Mouse (Mus musculus): ENCODE results near the gene Mettl9. TPM values are rescaled to one million over a fixed set of nuclear protein-coding genes. Genes with fewer than 3 reads are reported as not detected.

Gene Mettl9
- polyA plus RNA-seq, 1 experiment from 2014 or later = 227 TPM

DNA sequence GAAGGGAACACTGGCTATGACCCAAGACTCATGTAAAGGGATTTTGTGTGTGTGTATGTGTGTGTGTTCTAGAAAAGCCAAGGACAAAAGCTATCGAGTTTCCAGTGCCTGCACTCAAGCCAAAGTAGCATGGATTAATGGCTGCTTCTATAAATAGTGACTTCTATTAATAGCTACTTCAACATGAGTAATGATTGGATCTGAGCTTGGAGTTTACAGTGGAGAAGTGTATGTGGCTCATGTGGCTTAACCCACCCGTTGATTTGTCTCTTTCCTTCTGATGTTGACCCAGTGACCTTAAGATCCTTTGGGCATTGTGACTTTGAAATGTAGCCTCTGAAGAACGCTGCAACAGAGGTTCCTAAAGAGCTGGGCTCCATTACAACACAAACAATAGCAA lies 77.1 kb downstream of the Mettl9 start:
- Histone ChIP-seq H3K36me3 (ENCODE audit: control insufficient read depth, insufficient read depth, low read length) (no peaks in the 10 kb centered on the region), H3K9ac (replicated peaks; ENCODE audit: low read length) (no peak overlapping the region), H3K27me3 (ENCODE audit: control insufficient read depth, insufficient read depth, low read length) (no peaks in the 10 kb centered on the region), H3K4me1 (ENCODE audit: control insufficient read depth, insufficient read depth, low read length) (no peaks in the 10 kb centered on the region), H3K27ac (replicated peaks; ENCODE audit: low read depth, low read length) (no peak overlapping the region), H3K9me3 (ENCODE audit: control insufficient read depth, low read length) (no peaks in the 10 kb centered on the region), H3K4me2 (ENCODE audit: low read length) (no peak overlapping the region), H3K4me3 (replicated peaks; ENCODE audit: low read depth, low read length) (no peak overlapping the region)
- WGBS = 54% methylated on average over 3 of the region's 3 CpGs
- no peak for DNase-seq
- ATAC-seq (ENCODE audit: low FRiP score, low TSS enrichment) = no peak

DNA sequence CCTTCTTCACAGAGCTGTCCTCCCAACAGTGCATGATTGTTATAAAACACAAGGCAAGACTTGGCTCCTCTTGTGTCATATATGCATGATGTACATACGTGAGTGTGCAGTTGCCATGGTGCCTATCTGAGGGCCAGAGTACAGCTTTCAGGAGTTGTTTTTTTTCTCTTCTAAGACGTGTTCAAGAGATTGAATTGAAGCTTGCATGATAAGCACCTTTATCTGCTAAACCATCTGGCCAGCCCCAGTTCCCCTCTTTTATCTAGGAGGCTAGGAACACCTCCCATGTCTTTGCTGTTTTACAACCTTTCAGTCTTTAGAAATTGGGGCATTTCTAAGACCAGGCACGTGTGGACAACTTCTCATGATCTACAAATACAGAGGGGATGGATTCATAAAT lies 77.5 kb downstream of the Mettl9 start:
- Histone ChIP-seq H3K27ac (replicated peaks; ENCODE audit: low read depth, low read length) (no peak overlapping the region), H3K36me3 (ENCODE audit: control insufficient read depth, insufficient read depth, low read length) (no peaks in the 10 kb centered on the region), H3K4me1 (ENCODE audit: control insufficient read depth, insufficient read depth, low read length) (no peaks in the 10 kb centered on the region), H3K4me2 (ENCODE audit: low read length) (no peak overlapping the region), H3K9ac (replicated peaks; ENCODE audit: low read length) (no peak overlapping the region), H3K27me3 (ENCODE audit: control insufficient read depth, insufficient read depth, low read length) (no peaks in the 10 kb centered on the region), H3K9me3 (ENCODE audit: control insufficient read depth, low read length) (no peaks in the 10 kb centered on the region), H3K4me3 (replicated peaks; ENCODE audit: low read depth, low read length) (no peak overlapping the region)
- DNase-seq = no peak
- WGBS = 73% methylated on average over 3 of the region's 3 CpGs
- ATAC-seq (ENCODE audit: low FRiP score, low TSS enrichment) = no peak

DNA sequence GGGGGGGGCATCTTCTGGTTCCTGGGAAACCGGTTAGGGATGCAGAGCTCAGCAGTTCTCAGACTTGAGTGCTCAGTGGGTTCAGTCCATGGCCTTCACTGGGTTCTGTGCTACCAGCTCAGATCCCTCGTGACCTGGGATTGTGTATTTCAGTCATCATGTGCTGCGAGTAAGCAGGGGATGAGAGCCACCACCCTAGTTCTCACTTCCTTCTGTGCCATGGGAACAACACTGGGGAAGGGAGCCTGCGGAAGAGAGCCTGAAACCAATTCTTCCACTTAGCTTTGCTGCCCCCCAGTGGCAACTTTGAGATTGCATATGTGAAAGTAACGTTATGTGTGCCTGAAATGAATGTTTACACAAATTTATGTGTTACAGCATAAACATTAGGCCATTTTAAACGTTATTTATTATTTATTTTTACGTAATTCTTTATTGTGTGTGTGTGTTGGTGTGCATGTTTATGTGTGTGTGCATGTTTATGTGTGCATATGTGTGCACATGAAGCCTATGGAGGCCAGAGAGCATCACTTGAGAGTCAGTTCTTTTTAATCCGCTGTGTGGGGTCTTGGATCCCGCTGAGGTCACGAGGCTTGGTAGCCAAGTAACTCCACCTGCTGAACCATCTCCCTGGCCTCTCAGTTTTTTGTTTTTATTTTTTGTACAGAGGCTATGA lies 86.0 kb downstream of the Mettl9 start:
- DNase-seq (peak; percentile 94), ATAC-seq (ENCODE audit: low FRiP score, low TSS enrichment) (peak; percentile 55)
- H3K27ac ChIP-seq (replicated peaks; ENCODE audit: low read depth, low read length) = no peak overlapping the region
- H3K4me3 ChIP-seq (replicated peaks; ENCODE audit: low read depth, low read length) = no peak overlapping the region
- H3K36me3 ChIP-seq (ENCODE audit: control insufficient read depth, insufficient read depth, low read length) = no peaks in the 10 kb centered on the region
- no peaks in the 10 kb centered on the region for H3K27me3 ChIP-seq (ENCODE audit: control insufficient read depth, insufficient read depth, low read length)
- no peak overlapping the region for H3K9ac ChIP-seq (replicated peaks; ENCODE audit: low read length)
- 15% methylated on average over 10 of the region's 10 CpGs for WGBS
- H3K4me2 ChIP-seq (ENCODE audit: low read length) = no peak overlapping the region
- no peaks in the 10 kb centered on the region for H3K9me3 ChIP-seq (ENCODE audit: control insufficient read depth, low read length)
- 0 out of 2 replicates have a peak, but pooled peaks cover 4% of the 10 kb centered on the region for H3K4me1 ChIP-seq (ENCODE audit: control insufficient read depth, insufficient read depth, low read length)

Other genes with a start within 250 kb of the Mettl9 start
- 0.17 TPM in 1 of 2 replicates, not detected in the other for gene Gm5737, start 222.1 kb upstream of the Mettl9 start, polyA plus RNA-seq (2014; fragmentation: Nextera tagmentation; extraction: Ambion mirVana)
- gene Eef2k, start 191.6 kb upstream of the Mettl9 start, polyA plus RNA-seq (2014; fragmentation: Nextera tagmentation; extraction: Ambion mirVana) = 13.1 and 14.9 TPM in 2 replicates
- gene Polr3e, start 116.7 kb upstream of the Mettl9 start, polyA plus RNA-seq (2014; fragmentation: Nextera tagmentation; extraction: Ambion mirVana) = 20.6 and 21.6 TPM in 2 replicates
- gene Cdr2, start 52.1 kb upstream of the Mettl9 start, polyA plus RNA-seq (2014; fragmentation: Nextera tagmentation; extraction: Ambion mirVana) = 16.3 and 17.8 TPM in 2 replicates
- 0.28 TPM in 1 of 2 replicates, not detected in the other for gene Mfsd13b, start 51.9 kb upstream of the Mettl9 start, polyA plus RNA-seq (2014; fragmentation: Nextera tagmentation; extraction: Ambion mirVana)
- 0.39 and 1.4 TPM in 2 replicates for gene Igsf6, start 40.1 kb downstream of the Mettl9 start, polyA plus RNA-seq (2014; fragmentation: Nextera tagmentation; extraction: Ambion mirVana)
- gene Otoa, start 47.2 kb downstream of the Mettl9 start, polyA plus RNA-seq (2014; fragmentation: Nextera tagmentation; extraction: Ambion mirVana) = 0.12 TPM in 2 replicates

All from midbrain, embryonic 14.5 days (tissue).